Mouse (Mus musculus): ENCODE results near the gene Mlxip.

- TF ChIP-seq CTCF (IDR thresholded peaks at IDR 0.05; ENCODE audit: borderline replicate concordance, extremely low read depth, insufficient read depth, insufficient read length) (no peak), POLR2A (IDR thresholded peaks at IDR 0.05; ENCODE audit: borderline replicate concordance, extremely low read depth, insufficient read depth, insufficient read length, poor library complexity, severe bottlenecking) (no peak)
Measured at GRCm38 (mm10) chr5:123359431-123359830, 35.2 kb upstream of the Mlxip start.
